Mouse (Mus musculus) brain, embryonic 18.5 days (tissue): ENCODE data around the gene Sult2b1.
A peak's percentile ranks its signal among the peaks of the same experiment; 100 is the strongest.

Source experiments
- DNase-seq: peaks from one replicate; pipeline ENCODE4 v3.0.0-alpha.2; 2012; ENCODE audit warnings: low read depth, low spot score

Sult2b1 gene

GRCm38 (mm10) chr7:45712022-45712757, 72.3 kb downstream of the Sult2b1 start:
- DNase-seq, result no peak

GRCm38 (mm10) chr7:45711316-45712021, 73.0 kb downstream of the Sult2b1 start:
- DNase-seq, result no peak

- DNase-seq, result no peak
Measured at GRCm38 (mm10) chr7:45710477-45711191, 73.8 kb downstream of the Sult2b1 start.

GRCm38 (mm10) chr7:45709677-45710355, 74.7 kb downstream of the Sult2b1 start:
- no peak for DNase-seq

GRCm38 (mm10) chr7:45709036-45709435, 75.4 kb downstream of the Sult2b1 start:
- DNase-seq, result no peak

- no peak for DNase-seq
Measured at GRCm38 (mm10) chr7:45708221-45708761, 76.2 kb downstream of the Sult2b1 start.

GRCm38 (mm10) chr7:45707375-45707967, 77.0 kb downstream of the Sult2b1 start:
- DNase-seq, result no peak

GRCm38 (mm10) chr7:45706721-45707241, 77.7 kb downstream of the Sult2b1 start:
- no peak for DNase-seq

- no peak for DNase-seq
Measured at GRCm38 (mm10) chr7:45705873-45706281, 78.6 kb downstream of the Sult2b1 start.

- no peak for DNase-seq
Measured at GRCm38 (mm10) chr7:45705443-45705864, 79.0 kb downstream of the Sult2b1 start.

- DNase-seq, result peak; percentile 99
Measured at GRCm38 (mm10) chr7:45704730-45705442, 79.6 kb downstream of the Sult2b1 start, which contains the start of gene Dbp. TSS of gene Dbp (plus strand) at chr7:45705088.

- peak; percentile 82 for DNase-seq
Measured at GRCm38 (mm10) chr7:45704046-45704559, 80.4 kb downstream of the Sult2b1 start.

- DNase-seq, result no peak
Measured at GRCm38 (mm10) chr7:45703521-45704033, 80.9 kb downstream of the Sult2b1 start.

GRCm38 (mm10) chr7:45702809-45703520, 81.5 kb downstream of the Sult2b1 start:
- no peak for DNase-seq

- no peak for DNase-seq
Measured at GRCm38 (mm10) chr7:45702316-45702715, 82.2 kb downstream of the Sult2b1 start.

- no peak for DNase-seq
Measured at GRCm38 (mm10) chr7:45701607-45702006, 82.9 kb downstream of the Sult2b1 start.

- no peak for DNase-seq
Measured at GRCm38 (mm10) chr7:45701072-45701471, 83.4 kb downstream of the Sult2b1 start.

GRCm38 (mm10) chr7:45700301-45701015, 84.0 kb downstream of the Sult2b1 start:
- no peak for DNase-seq
